Mouse (Mus musculus) MEL (cell line): ENCODE data around the gene Mbnl1. TPM values are rescaled to one million over a fixed set of nuclear protein-coding genes. Genes with fewer than 3 reads are reported as not detected.

Experiments
- DNase-seq: peaks from one replicate; pipeline ENCODE4 v3.0.0; 2011; ENCODE audit warnings: low read depth, low spot score
- H3K27ac ChIP-seq: 2 replicates; pipeline ENCODE4 v1.5.1; 2012; ENCODE audit warnings: low read depth, mild to moderate bottlenecking, control low read depth, low read length, moderate library complexity; ENCODE audit not compliant: control insufficient read depth
- H3K27me3 ChIP-seq, 2 experiments: fragments of 150-350 bp in 1 of 2; sonication (generic) in 1 of 2; 2 replicates each; pipeline ENCODE4 v1.6.1; 2012; ENCODE audit warnings: low read length in 2 of 2, mild to moderate bottlenecking in 2 of 2, improper control_type of control experiment in 1 of 2, moderate library complexity in 1 of 2; ENCODE audit not compliant: insufficient read depth in 2 of 2, control insufficient read depth in 1 of 2
- H3K36me3 ChIP-seq, 2 experiments: 2 replicates each; pipeline ENCODE4 v1.6.1; 2012 to 2014; ENCODE audit warnings: low read length in 2 of 2, improper control_type of control experiment in 1 of 2, inconsistent platforms in 1 of 2, mild to moderate bottlenecking in 1 of 2; ENCODE audit not compliant: insufficient read depth in 2 of 2, control insufficient read depth in 1 of 2
- H3K4me1 ChIP-seq, 2 experiments: fragments of 150-350 bp in 1 of 2; sonication (generic) in 1 of 2; 2 replicates each; pipeline ENCODE4 v1.6.1; 2012; ENCODE audit warnings: low read length in 2 of 2, improper control_type of control experiment in 1 of 2, mild to moderate bottlenecking in 1 of 2; ENCODE audit not compliant: insufficient read depth in 2 of 2, control insufficient read depth in 1 of 2
- H3K4me3 ChIP-seq, 2 experiments: fragments of 150-350 bp in 1 of 2; sonication (generic) in 1 of 2; 2 replicates each; pipeline ENCODE4 v1.5.1; 2012; ENCODE audit warnings: low read depth in 2 of 2, low read length in 2 of 2, mild to moderate bottlenecking in 2 of 2, moderate library complexity in 2 of 2, control low read depth in 1 of 2, improper control_type of control experiment in 1 of 2; ENCODE audit not compliant: control insufficient read depth in 1 of 2, insufficient read depth in 1 of 2
- H3K79me2 ChIP-seq: 2 replicates; pipeline ENCODE4 v1.6.1; 2012; ENCODE audit warnings: mild to moderate bottlenecking, low read length, moderate library complexity; ENCODE audit not compliant: control insufficient read depth, poor library complexity, insufficient read depth
- H3K9ac ChIP-seq: 2 replicates; pipeline ENCODE4 v1.6.1; 2012; ENCODE audit warnings: low read depth, mild to moderate bottlenecking, control low read depth, low read length, moderate library complexity; ENCODE audit not compliant: control insufficient read depth, poor library complexity, severe bottlenecking
- H3K9me3 ChIP-seq: fragments of 150-350 bp; sonication (generic); replicated peaks from 2 replicates; pipeline ENCODE4 v1.6.1; 2012; ENCODE audit warnings: mild to moderate bottlenecking, low read length, improper control_type of control experiment, moderate library complexity; ENCODE audit not compliant: insufficient read depth
- CHD1 ChIP-seq: IDR thresholded peaks from 2 replicates; pipeline ENCODE4 v1.6.1; 2012; ENCODE audit warnings: low read depth, mild to moderate bottlenecking, inconsistent platforms, low read length, improper control_type of control experiment
- CHD2 ChIP-seq: IDR thresholded peaks from 2 replicates; pipeline ENCODE4 v1.6.1; 2011; ENCODE audit warnings: low read length, improper control_type of control experiment
- E2F4 ChIP-seq: IDR thresholded peaks from 2 replicates; pipeline ENCODE4 v1.6.1; 2011; ENCODE audit warnings: low read depth, low read length, improper control_type of control experiment, borderline replicate concordance
- EP300 ChIP-seq, 2 experiments: IDR thresholded peaks; 2 replicates each; pipeline ENCODE4 v1.6.1; 2011; ENCODE audit warnings: improper control_type of control experiment in 2 of 2, low read length in 2 of 2, low read depth in 1 of 2, mild to moderate bottlenecking in 1 of 2
- ETS1 ChIP-seq: IDR thresholded peaks from 2 replicates; pipeline ENCODE4 v1.6.1; 2012; ENCODE audit warnings: low read depth, mild to moderate bottlenecking, inconsistent platforms, low read length, improper control_type of control experiment, moderate library complexity
- GABPA ChIP-seq: IDR thresholded peaks from 2 replicates; pipeline ENCODE4 v1.6.1; 2012; ENCODE audit warnings: low read depth, mild to moderate bottlenecking, inconsistent platforms, low read length, improper control_type of control experiment, moderate library complexity
- GATA1 ChIP-seq: IDR thresholded peaks from 2 replicates; pipeline ENCODE4 v1.6.1; 2011; ENCODE audit warnings: low read depth, low read length, improper control_type of control experiment
- HCFC1 ChIP-seq: IDR thresholded peaks from 2 replicates; pipeline ENCODE4 v1.6.1; 2012; ENCODE audit warnings: low read depth, mild to moderate bottlenecking, inconsistent platforms, low read length, improper control_type of control experiment, moderate library complexity
- JUND ChIP-seq: IDR thresholded peaks from 2 replicates; pipeline ENCODE4 v1.6.1; 2011; ENCODE audit warnings: low read depth, mild to moderate bottlenecking, improper control_type of control experiment, low read length
- KAT2A ChIP-seq: conservative IDR thresholded peaks from 2 replicates; pipeline ENCODE4 v1.6.1; 2012; ENCODE audit warnings: low read depth, low read length, improper control_type of control experiment, inconsistent platforms
- MAFK ChIP-seq: IDR thresholded peaks from 2 replicates; pipeline ENCODE4 v1.6.1; 2011; ENCODE audit warnings: low read depth, mild to moderate bottlenecking, low read length, improper control_type of control experiment, borderline replicate concordance
- MAX ChIP-seq: IDR thresholded peaks from 2 replicates; pipeline ENCODE4 v1.6.1; 2011; ENCODE audit warnings: low read length, improper control_type of control experiment
- MEF2A ChIP-seq: IDR thresholded peaks from 2 replicates; pipeline ENCODE4 v1.6.1; 2014; ENCODE audit warnings: low read depth, mild to moderate bottlenecking, inconsistent platforms, low read length, improper control_type of control experiment; ENCODE audit not compliant: poor library complexity, insufficient replicate concordance, severe bottlenecking; ENCODE audit errors: extremely low read depth
- MXI1 ChIP-seq: IDR thresholded peaks from 2 replicates; pipeline ENCODE4 v1.6.1; 2011; ENCODE audit warnings: mild to moderate bottlenecking, low read depth, low read length, improper control_type of control experiment
- MYB ChIP-seq: IDR thresholded peaks from 2 replicates; pipeline ENCODE4 v1.6.1; 2011; ENCODE audit warnings: mild to moderate bottlenecking, low read depth, low read length, improper control_type of control experiment
- NELFE ChIP-seq: IDR thresholded peaks from 2 replicates; pipeline ENCODE4 v1.6.1; 2011; ENCODE audit warnings: low read depth, low read length, improper control_type of control experiment
- NRF1 ChIP-seq: IDR thresholded peaks from 2 replicates; pipeline ENCODE4 v1.6.1; 2014; ENCODE audit warnings: low read depth, mild to moderate bottlenecking, inconsistent platforms, low read length, improper control_type of control experiment, moderate library complexity; ENCODE audit not compliant: poor library complexity, insufficient read depth, severe bottlenecking
- POLR2A ChIP-seq, 2 experiments: IDR thresholded peaks; 2 replicates each; pipeline ENCODE4 v1.6.1; 2011 to 2012; ENCODE audit warnings: low read length in 2 of 2, mild to moderate bottlenecking in 2 of 2, control low read depth in 1 of 2, improper control_type of control experiment in 1 of 2, low read depth in 1 of 2, moderate library complexity in 1 of 2; ENCODE audit not compliant: control insufficient read depth in 1 of 2, insufficient read depth in 1 of 2, poor library complexity in 1 of 2
- POLR2AphosphoS2 ChIP-seq: IDR thresholded peaks from 2 replicates; pipeline ENCODE4 v1.6.1; 2011; ENCODE audit warnings: low read length, improper control_type of control experiment
- RAD21 ChIP-seq: IDR thresholded peaks from 2 replicates; pipeline ENCODE4 v1.6.1; 2011; ENCODE audit warnings: mild to moderate bottlenecking, low read depth, low read length, improper control_type of control experiment
- RCOR1 ChIP-seq: IDR thresholded peaks from 2 replicates; pipeline ENCODE4 v1.6.1; 2012; ENCODE audit warnings: low read depth, mild to moderate bottlenecking, inconsistent platforms, low read length, improper control_type of control experiment
- SIN3A ChIP-seq: IDR thresholded peaks from 2 replicates; pipeline ENCODE4 v1.6.1; 2012; ENCODE audit warnings: low read length, improper control_type of control experiment, inconsistent platforms
- SMC3 ChIP-seq: IDR thresholded peaks from 2 replicates; pipeline ENCODE4 v1.6.1; 2011; ENCODE audit warnings: low read depth, low read length, improper control_type of control experiment
- TAL1 ChIP-seq: IDR thresholded peaks from 2 replicates; pipeline ENCODE4 v1.6.1; 2012; ENCODE audit warnings: mild to moderate bottlenecking, inconsistent platforms, low read length, moderate library complexity, mixed read lengths
- TBP ChIP-seq: IDR thresholded peaks from 2 replicates; pipeline ENCODE4 v1.8.0; 2011; ENCODE audit warnings: low read depth, low read length, improper control_type of control experiment
- TCF12 ChIP-seq: IDR thresholded peaks from 2 replicates; pipeline ENCODE4 v1.6.1; 2014; ENCODE audit warnings: low read depth, mild to moderate bottlenecking, inconsistent platforms, low read length, improper control_type of control experiment, moderate library complexity
- UBTF ChIP-seq: IDR thresholded peaks from 2 replicates; pipeline ENCODE4 v1.6.1; 2012; ENCODE audit warnings: low read depth, mild to moderate bottlenecking, inconsistent platforms, low read length, improper control_type of control experiment, moderate library complexity, borderline replicate concordance; ENCODE audit not compliant: insufficient read depth
- USF1 ChIP-seq: IDR thresholded peaks from 2 replicates; pipeline ENCODE4 v1.6.1; 2014; ENCODE audit warnings: low read depth, mild to moderate bottlenecking, inconsistent platforms, low read length, improper control_type of control experiment, moderate library complexity
- USF2 ChIP-seq, 2 experiments: IDR thresholded peaks; 2 replicates each; pipeline ENCODE4 v1.6.1; 2011 to 2012; ENCODE audit warnings: improper control_type of control experiment in 2 of 2, low read length in 2 of 2, borderline replicate concordance in 1 of 2, inconsistent platforms in 1 of 2, low read depth in 1 of 2, mild to moderate bottlenecking in 1 of 2; ENCODE audit not compliant: insufficient read depth in 1 of 2
- ZC3H11A ChIP-seq: IDR thresholded peaks from 2 replicates; pipeline ENCODE4 v1.6.1; 2012; ENCODE audit warnings: low read depth, mild to moderate bottlenecking, inconsistent platforms, low read length, improper control_type of control experiment
- ZMIZ1 ChIP-seq: IDR thresholded peaks from 2 replicates; pipeline ENCODE4 v1.6.1; 2012; ENCODE audit warnings: low read depth, mild to moderate bottlenecking, inconsistent platforms, low read length, improper control_type of control experiment, moderate library complexity
- polyA plus RNA-seq, 2 experiments: library from polyadenylated mRNA; stranded (reverse) in 1 of 2; unstranded in 1 of 2; fragments of >175 nt in 1 of 2; fragments of >200 nt in 1 of 2; gene quantifications; 2 replicates each; pipeline versions ENCODE4 v1.2.1 to v1.2.4; 2012; ENCODE audit warnings: low replicate concordance in 2 of 2, low read depth in 1 of 2; ENCODE audit not compliant: insufficient read length in 2 of 2, insufficient read depth in 1 of 2, missing spikeins in 1 of 2
- total RNA-seq: library from RNA; depleted of rRNA; stranded (reverse); fragments of 300-350 nt; gene quantifications from 2 replicates; pipeline ENCODE4 v1.2.3, GENCODE M21; 2012

Mbnl1 gene
- total and polyA plus RNA-seq, 3 experiments: 250 to 371 (median 341) TPM

DNA sequence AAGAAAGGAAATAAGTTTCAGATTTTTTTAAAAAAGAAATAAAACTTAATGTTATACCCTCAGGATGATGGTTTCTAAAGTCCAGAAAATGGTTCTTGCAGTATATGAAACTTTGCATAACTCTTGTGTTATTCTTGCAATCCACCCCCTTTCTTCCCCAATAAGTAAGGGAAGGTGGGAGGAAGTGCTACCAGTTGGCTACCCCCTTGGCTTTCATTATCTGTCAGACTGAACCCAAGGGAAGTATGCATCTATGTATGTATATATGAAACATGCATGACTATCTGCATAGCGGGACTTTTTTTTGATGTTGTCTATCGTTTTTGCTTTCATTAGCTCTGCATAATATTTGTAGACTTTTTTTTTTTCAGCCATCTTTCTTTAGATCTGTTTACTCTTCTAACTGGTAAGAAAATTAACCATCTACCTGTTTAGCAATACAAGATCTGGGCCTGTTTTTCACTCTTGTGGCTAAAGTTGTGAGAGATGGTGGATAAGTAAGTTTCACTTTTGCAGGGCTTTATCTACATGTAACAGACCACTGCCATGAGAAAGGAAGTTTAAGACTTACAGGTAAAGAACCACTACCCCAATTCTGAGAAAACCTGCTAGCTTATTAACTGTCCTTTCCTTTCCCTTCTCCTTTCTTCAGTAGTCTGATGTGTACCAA lies 484 bp upstream of the Mbnl1 start (continued):
- TF ChIP-seq UBTF (no peak), MAX (no peak), E2F4 (no peak)

DNA sequence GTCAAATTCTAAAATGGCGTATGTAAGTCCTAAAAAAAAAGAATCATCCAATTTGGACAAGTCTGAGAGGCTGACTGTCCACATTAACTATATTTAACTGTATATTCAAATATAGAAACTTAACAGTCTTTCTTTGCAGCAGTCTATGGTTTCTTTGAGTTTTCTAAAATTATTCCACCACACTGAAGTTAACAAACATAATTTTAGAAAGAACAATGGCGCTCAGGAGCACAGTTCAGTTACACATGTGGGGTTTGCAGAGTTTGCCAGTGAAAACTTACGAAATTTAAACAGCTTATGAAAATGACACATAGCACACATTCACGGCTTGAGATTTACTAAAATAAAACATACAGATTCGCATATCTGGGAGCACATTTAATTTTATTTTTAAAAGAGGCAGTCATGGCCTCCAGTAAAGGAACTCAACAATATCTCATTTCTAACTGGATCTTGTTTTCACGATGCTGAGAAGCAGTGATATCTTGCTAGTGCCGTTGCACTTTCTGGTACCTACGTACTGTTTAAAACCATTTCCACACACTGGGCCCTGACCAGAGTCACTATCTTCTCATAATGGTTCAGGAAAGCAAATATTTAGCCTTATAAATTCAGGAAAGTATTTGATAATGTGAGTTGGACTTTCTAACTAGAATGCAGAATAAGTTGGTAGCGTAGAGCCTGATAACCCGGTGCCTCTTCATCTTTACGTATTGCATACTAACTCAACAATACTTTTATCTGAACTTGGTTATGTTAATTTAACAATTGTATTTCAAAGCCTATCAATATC lies 1.4 kb downstream of the Mbnl1 start:
- Histone ChIP-seq H3K4me1 (peaks cover 12 to 27% of the 10 kb centered on the region in 2 experiments), H3K27me3 (no peaks in the 10 kb centered on the region), H3K4me3 (peak overlapping the region; percentile 42 to 63), H3K27ac (peak overlapping the region; percentile 99), H3K36me3 (peaks cover 0 to 39% of the 10 kb centered on the region in 2 experiments; a peak in 3 of 4 replicates), H3K9me3 (no peaks in the 10 kb centered on the region), H3K79me2 (peaks cover 33% of the 10 kb centered on the region), H3K9ac (peak overlapping the region; percentile 78)
- DNase-seq: peak; percentile 84
- no peak for TF ChIP-seq USF1
- TF ChIP-seq ETS1: no peak
- TF ChIP-seq POLR2AphosphoS2: peak; percentile 21; the same call in 1 of the 2 replicates
- TF ChIP-seq E2F4: no peak
- TF ChIP-seq EP300 (IDR thresholded peaks at IDR 0.05; ENCODE audit: low read depth in 1 of 2, low read length in 2 of 2): peak; percentile 19 to 24; a peak in 2 of 4 replicates
- no peak for TF ChIP-seq SMC3
- peak; percentile 50 for TF ChIP-seq TBP
- TF ChIP-seq RAD21: no peak
- TF ChIP-seq HCFC1: peak; percentile 19; the same call in 1 of the 2 replicates
- no peak for TF ChIP-seq USF2 (IDR thresholded peaks at IDR 0.05; ENCODE audit: borderline replicate concordance in 1 of 2, insufficient read depth in 1 of 2, low read depth in 1 of 2, low read length in 2 of 2)
- no peak for TF ChIP-seq GABPA
- peak; percentile 48; the same call in 1 of the 2 replicates for TF ChIP-seq GATA1
- 0 out of 2 replicates have a peak, but pooled peaks have one; percentile 9 for TF ChIP-seq TCF12
- TF ChIP-seq UBTF: no peak
- TF ChIP-seq MYB: no peak
- peak in 1 of 2 experiments; percentile 36; a peak in 1 of 4 replicates for TF ChIP-seq POLR2A (IDR thresholded peaks at IDR 0.05; ENCODE audit: control insufficient read depth in 1 of 2, insufficient read depth in 1 of 2, low read depth in 1 of 2, low read length in 2 of 2, poor library complexity in 1 of 2)
- TF ChIP-seq ZC3H11A: no peak
- no peak for TF ChIP-seq MAFK
- TF ChIP-seq MXI1: peak; percentile 76
- no peak for TF ChIP-seq CHD2
- no peak for TF ChIP-seq NRF1
- TF ChIP-seq SIN3A: peak; percentile 80
- TF ChIP-seq JUND: no peak
- TF ChIP-seq MEF2A: no peak
- no peak; the same call in 1 of the 2 replicates for TF ChIP-seq KAT2A
- TF ChIP-seq CHD1: peak; percentile 85
- TF ChIP-seq RCOR1: 0 out of 2 replicates have a peak, but pooled peaks have one; percentile 19
- 0 out of 2 replicates have a peak, but pooled peaks have one; percentile 52 for TF ChIP-seq ZMIZ1
- TF ChIP-seq TAL1: no peak
- peak; percentile 43 for TF ChIP-seq NELFE
